Mouse (Mus musculus): ENCODE results near the gene Adam25. TPM values are rescaled to one million over a fixed set of nuclear protein-coding genes. Genes with fewer than 3 reads are reported as not detected.
"Not testable (repeated sequence)": the region's sequence is repeated elsewhere in the genome, so short reads cannot be mapped to it uniquely, and the experiment has no call there.

Gene Adam25
- not detected in 2 replicates for polyA plus RNA-seq (2015; fragmentation: Nextera tagmentation; extraction: Ambion mirVana)

- H3K9ac ChIP-seq; DNase-seq; H3K4me2 ChIP-seq; H3K4me1 ChIP-seq (replicated peaks); H3K9me3 ChIP-seq (replicated peaks); H3K27me3 ChIP-seq; H3K27ac ChIP-seq; H3K36me3 ChIP-seq; ATAC-seq (ENCODE audit: low read depth); H3K4me3 ChIP-seq (replicated peaks): not testable (repeated sequence)
- 28% methylated on average over 1 of the region's 1 CpGs for WGBS (ENCODE audit: insufficient replicate concordance)
Observed at GRCm38 (mm10) chr8:40751908-40752307, at the start of gene Adam25. Gene Adam25 (plus strand): TSS chr8:40752208.

GRCm38 (mm10) chr8:40715406-40715805 lies 36.6 kb upstream of the Adam25 start:
- not testable (repeated sequence) for H3K4me3 ChIP-seq (replicated peaks); H3K4me2 ChIP-seq; H3K36me3 ChIP-seq; H3K9me3 ChIP-seq (replicated peaks); H3K27ac ChIP-seq; DNase-seq; H3K27me3 ChIP-seq; ATAC-seq (ENCODE audit: low read depth); H3K9ac ChIP-seq; H3K4me1 ChIP-seq (replicated peaks)
- 65% methylated on average over 4 of the region's 4 CpGs for WGBS (ENCODE audit: insufficient replicate concordance)

- Histone ChIP-seq H3K27ac (no peak overlapping the region), H3K9ac (no peak overlapping the region), H3K36me3 (no peaks in the 10 kb centered on the region), H3K4me2 (no peak overlapping the region), H3K4me1 (replicated peaks) (no peaks in the 10 kb centered on the region), H3K9me3 (replicated peaks) (peaks cover 7% of the 10 kb centered on the region; the same call in 1 of the 2 replicates), H3K27me3 (no peaks in the 10 kb centered on the region), H3K4me3 (replicated peaks) (no peak overlapping the region)
- 78% methylated on average over 7 of the region's 7 CpGs for WGBS (ENCODE audit: insufficient replicate concordance)
- DNase-seq (no peak), ATAC-seq (ENCODE audit: low read depth) (no peak)
Observed at GRCm38 (mm10) chr8:40715986-40716385, 36.0 kb upstream of the Adam25 start.

GRCm38 (mm10) chr8:40783320-40783719 lies 31.3 kb downstream of the Adam25 start:
- ATAC-seq (ENCODE audit: low read depth) (no peak), DNase-seq (no peak)
- Histone ChIP-seq H3K36me3 (no peaks in the 10 kb centered on the region), H3K4me2 (no peak overlapping the region), H3K27ac (no peak overlapping the region), H3K4me1 (replicated peaks) (no peaks in the 10 kb centered on the region), H3K4me3 (replicated peaks) (no peak overlapping the region), H3K9ac (no peak overlapping the region), H3K9me3 (replicated peaks) (no peaks in the 10 kb centered on the region), H3K27me3 (no peaks in the 10 kb centered on the region)

GRCm38 (mm10) chr8:40792973-40793372 lies 41.0 kb downstream of the Adam25 start, which contains the start of gene Adam20:
Gene Adam20 (plus strand): TSS chr8:40793273.
- DNase-seq; H3K9ac ChIP-seq; H3K27ac ChIP-seq; H3K27me3 ChIP-seq; H3K4me3 ChIP-seq (replicated peaks); ATAC-seq (ENCODE audit: low read depth); H3K9me3 ChIP-seq (replicated peaks); H3K4me2 ChIP-seq; H3K4me1 ChIP-seq (replicated peaks); H3K36me3 ChIP-seq: not testable (repeated sequence)
- WGBS (ENCODE audit: insufficient replicate concordance) = 38% methylated on average over 1 of the region's 1 CpGs

- no peak overlapping the region for H3K4me2 ChIP-seq
- WGBS (ENCODE audit: insufficient replicate concordance) = 59% methylated on average over 2 of the region's 2 CpGs
- H3K27me3 ChIP-seq = no peaks in the 10 kb centered on the region
- H3K27ac ChIP-seq = no peak overlapping the region
- H3K9ac ChIP-seq = no peak overlapping the region
- H3K9me3 ChIP-seq (replicated peaks) = no peaks in the 10 kb centered on the region
- ATAC-seq (ENCODE audit: low read depth) (no peak), DNase-seq (no peak)
- H3K36me3 ChIP-seq = no peaks in the 10 kb centered on the region
- H3K4me3 ChIP-seq (replicated peaks) = no peak overlapping the region
- no peaks in the 10 kb centered on the region for H3K4me1 ChIP-seq (replicated peaks)
Observed at GRCm38 (mm10) chr8:40803379-40804079, 51.5 kb downstream of the Adam25 start.

Other genes starting within 250 kb of the Adam25 start
- not detected in 2 replicates for gene Adam24, start 77.1 kb upstream of the Adam25 start, polyA plus RNA-seq (2015; fragmentation: Nextera tagmentation; extraction: Ambion mirVana)
- not detected in 2 replicates for gene Adam20, start 41.1 kb downstream of the Adam25 start, polyA plus RNA-seq (2015; fragmentation: Nextera tagmentation; extraction: Ambion mirVana)
- not detected in 2 replicates for gene Adam39, start 70.8 kb downstream of the Adam25 start, polyA plus RNA-seq (2015; fragmentation: Nextera tagmentation; extraction: Ambion mirVana)